ENCODE assay signal across 30 mouse cellular contexts in the genomic region with DNA sequence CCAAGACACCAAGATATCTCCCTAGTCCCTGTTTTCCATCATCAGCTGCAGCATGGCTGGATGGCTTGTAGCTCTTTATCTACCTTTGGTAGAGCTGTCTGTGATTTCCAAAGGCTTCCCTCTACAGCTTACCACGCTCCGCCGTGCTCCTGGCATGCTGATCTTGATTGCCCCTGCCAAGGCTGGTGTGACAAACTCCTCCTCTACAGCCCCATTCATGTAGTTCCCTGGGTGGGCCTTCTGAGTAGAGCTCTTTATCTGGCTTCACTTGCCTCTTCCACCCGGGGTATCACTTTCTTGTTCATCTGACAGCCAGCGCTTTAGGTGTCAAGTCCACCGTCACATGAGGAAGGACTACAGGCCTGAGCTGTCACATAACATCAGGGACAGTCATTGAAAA.
"Had no signal": no experiment of that assay in that cellular context is flagged by ENCODE, and none has a peak within 500 bp of the region (broad histone marks: within the 10 kb centered on the region; RNA-seq: fewer than 3 reads in every experiment).

No protein-coding gene starts in this region.

- H3K27me3 ChIP-seq: limb, embryonic 15.5 days; lung, embryonic 15.5 days; midbrain, embryonic 15.5 days; neural tube, embryonic 12.5 days had no signal

- DNase-seq: left cerebral cortex, postnatal 4 days; liver; liver, embryonic 13.5 days; liver, postnatal 0 days; lung, adult 18-20 months; lung, adult 2 months; lung, embryonic 14.5 days; lung, postnatal 14 days; lung, postnatal 36 days; lung, postnatal 4 days; midbrain, embryonic 14.5 days had no signal

- H3K4me2 ChIP-seq: limb, embryonic 12.5 days; limb, embryonic 13.5 days; limb, embryonic 15.5 days; liver, embryonic 11.5 days; liver, embryonic 12.5 days; liver, embryonic 13.5 days; liver, embryonic 15.5 days; lung, embryonic 14.5 days; lung, embryonic 15.5 days; midbrain, embryonic 12.5 days; midbrain, embryonic 13.5 days; midbrain, embryonic 15.5 days; neural tube, embryonic 12.5 days; neural tube, embryonic 13.5 days had no signal

- H3K9ac ChIP-seq: limb, embryonic 12.5 days; limb, embryonic 13.5 days; limb, embryonic 15.5 days; liver, embryonic 12.5 days; liver, embryonic 13.5 days; liver, embryonic 14.5 days; liver, embryonic 15.5 days; liver, postnatal 0 days; lung, embryonic 14.5 days; lung, embryonic 15.5 days; midbrain, embryonic 12.5 days; midbrain, embryonic 13.5 days; midbrain, embryonic 15.5 days; neural tube, embryonic 12.5 days; neural tube, embryonic 13.5 days had no signal

- ATAC-seq: liver, embryonic 12.5 days; liver, postnatal 0 days; lung, postnatal 0 days; midbrain, embryonic 13.5 days; midbrain, embryonic 15.5 days; midbrain, embryonic 16.5 days had no signal

- H3K36me3 ChIP-seq: limb, embryonic 10.5 days; limb, embryonic 12.5 days; limb, embryonic 13.5 days; limb, embryonic 15.5 days; liver, embryonic 12.5 days; liver, embryonic 13.5 days; liver, embryonic 15.5 days; lung, embryonic 15.5 days; midbrain, embryonic 12.5 days; midbrain, embryonic 13.5 days; midbrain, embryonic 15.5 days; neural tube, embryonic 12.5 days; neural tube, embryonic 13.5 days had no signal

- H3K27ac ChIP-seq: limb, embryonic 10.5 days; limb, embryonic 12.5 days; limb, embryonic 13.5 days; limb, embryonic 15.5 days; liver, embryonic 12.5 days; liver, embryonic 13.5 days; liver, embryonic 14.5 days; liver, embryonic 15.5 days; lung, embryonic 15.5 days; macrophage; midbrain, embryonic 12.5 days; midbrain, embryonic 13.5 days; midbrain, embryonic 15.5 days; neural tube, embryonic 12.5 days; neural tube, embryonic 13.5 days had no signal

- H3K9me3 ChIP-seq: limb, embryonic 10.5 days; limb, embryonic 12.5 days; limb, embryonic 13.5 days; limb, embryonic 15.5 days; liver, embryonic 12.5 days; liver, embryonic 13.5 days; liver, embryonic 15.5 days; lung, embryonic 15.5 days; midbrain, embryonic 12.5 days; midbrain, embryonic 13.5 days; midbrain, embryonic 15.5 days; neural tube, embryonic 12.5 days; neural tube, embryonic 13.5 days had no signal

- H3K4me3 ChIP-seq: limb, embryonic 10.5 days; limb, embryonic 12.5 days; limb, embryonic 13.5 days; limb, embryonic 15.5 days; liver, embryonic 12.5 days; liver, embryonic 13.5 days; liver, embryonic 15.5 days; lung, embryonic 15.5 days; megakaryocyte, embryonic 14.5 days; midbrain, embryonic 12.5 days; midbrain, embryonic 13.5 days; midbrain, embryonic 15.5 days; myocyte; neural tube, embryonic 12.5 days; neural tube, embryonic 13.5 days had no signal
